Mouse (Mus musculus) midbrain, embryonic 15.5 days (tissue): ENCODE data around the gene Btbd10. TPM values are rescaled to one million over a fixed set of nuclear protein-coding genes. Genes with fewer than 3 reads are reported as not detected.

Source experiments
- ATAC-seq: fragments of 200-750 bp; cut with Nextera tagmentation; replicated peaks from 2 replicates; pipeline ENCODE4 v1.8.0; 2017; ENCODE audit warnings: moderate TSS enrichment
- H3K27ac ChIP-seq: fragments of 300-500 bp; sonication (generic); 2 replicates; pipeline ENCODE4 v1.5.1; 2015; ENCODE audit warnings: mild to moderate bottlenecking, inconsistent platforms
- H3K27me3 ChIP-seq: fragments of 300-500 bp; sonication (generic); replicated peaks from 2 replicates; pipeline ENCODE4 v1.6.1; 2015; ENCODE audit warnings: inconsistent platforms
- H3K36me3 ChIP-seq: fragments of 300-500 bp; sonication (generic); replicated peaks from 2 replicates; pipeline ENCODE4 v1.6.1; 2015; ENCODE audit warnings: inconsistent platforms
- H3K4me1 ChIP-seq: fragments of 300-500 bp; sonication (generic); 2 replicates; pipeline ENCODE4 v1.6.1; 2015; ENCODE audit warnings: inconsistent platforms
- H3K4me2 ChIP-seq: fragments of 300-500 bp; sonication (generic); 2 replicates; pipeline ENCODE4 v1.6.1; 2015; ENCODE audit warnings: inconsistent platforms, mild to moderate bottlenecking, moderate library complexity
- H3K4me3 ChIP-seq: fragments of 300-500 bp; sonication (generic); 2 replicates; pipeline ENCODE4 v1.5.1; 2015; ENCODE audit warnings: mild to moderate bottlenecking, inconsistent platforms
- H3K9ac ChIP-seq: fragments of 300-500 bp; sonication (generic); 2 replicates; pipeline ENCODE4 v1.6.1; 2015; ENCODE audit warnings: mild to moderate bottlenecking, inconsistent platforms
- H3K9me3 ChIP-seq: fragments of 300-500 bp; sonication (generic); 2 replicates; pipeline ENCODE4 v1.6.1; 2016; ENCODE audit warnings: inconsistent platforms
- WGBS: fragments of 180-500 bp; shearing (Covaris S2); methylation state at CpG from one replicate; pipeline ENCODE4 v1.1.7; 2015; ENCODE audit warnings: mixed read lengths; 5-methylcytosine and 5-hydroxymethylcytosine counted together
- polyA plus RNA-seq: library from polyadenylated mRNA; unstranded; fragments of >200 nt; fragmentation: Nextera tagmentation; extraction: Ambion mirVana; gene quantifications from 2 replicates; pipeline ENCODE4 v1.2.1, GENCODE M21; 2015

Btbd10 gene
- polyA plus RNA-seq, 1 experiment from 2014 or later = 76.6 TPM

GRCm38 (mm10) chr7:113289211-113289610, 80.0 kb downstream of the Btbd10 start:
- no peak overlapping the region for H3K4me2 ChIP-seq
- no peaks in the 10 kb centered on the region for H3K36me3 ChIP-seq
- H3K27me3 ChIP-seq = no peaks in the 10 kb centered on the region
- no peak overlapping the region for H3K9ac ChIP-seq
- no peak overlapping the region for H3K27ac ChIP-seq
- WGBS = 88% methylated on average over 1 of the region's 1 CpGs
- no peaks in the 10 kb centered on the region for H3K9me3 ChIP-seq
- H3K4me1 ChIP-seq = no peaks in the 10 kb centered on the region
- H3K4me3 ChIP-seq = no peak overlapping the region
- ATAC-seq = no peak

GRCm38 (mm10) chr7:113285405-113285804, 83.8 kb downstream of the Btbd10 start:
- WGBS = 92% methylated on average over 2 of the region's 2 CpGs
- ATAC-seq = no peak
- Histone ChIP-seq H3K27ac (no peak overlapping the region), H3K9ac (no peak overlapping the region), H3K4me3 (no peak overlapping the region), H3K9me3 (no peaks in the 10 kb centered on the region), H3K4me1 (no peaks in the 10 kb centered on the region), H3K27me3 (no peaks in the 10 kb centered on the region), H3K36me3 (0 out of 2 replicates have a peak, but pooled peaks cover 3% of the 10 kb centered on the region), H3K4me2 (no peak overlapping the region)

GRCm38 (mm10) chr7:113279246-113279645, 89.9 kb downstream of the Btbd10 start:
- Histone ChIP-seq H3K9ac (no peak overlapping the region), H3K4me1 (no peaks in the 10 kb centered on the region), H3K27me3 (no peaks in the 10 kb centered on the region), H3K9me3 (no peaks in the 10 kb centered on the region), H3K27ac (no peak overlapping the region), H3K36me3 (0 out of 2 replicates have a peak, but pooled peaks cover 3% of the 10 kb centered on the region), H3K4me2 (no peak overlapping the region), H3K4me3 (no peak overlapping the region)
- 75% methylated on average over 2 of the region's 2 CpGs for WGBS
- ATAC-seq = no peak

GRCm38 (mm10) chr7:113278493-113278892, 90.7 kb downstream of the Btbd10 start:
- ATAC-seq = no peak

GRCm38 (mm10) chr7:113277245-113277644, 91.9 kb downstream of the Btbd10 start:
- H3K9ac ChIP-seq = no peak overlapping the region
- no peak overlapping the region for H3K4me2 ChIP-seq
- no peaks in the 10 kb centered on the region for H3K27me3 ChIP-seq
- no peak for ATAC-seq
- H3K4me1 ChIP-seq = no peaks in the 10 kb centered on the region
- 82% methylated on average over 2 of the region's 2 CpGs for WGBS
- no peaks in the 10 kb centered on the region for H3K36me3 ChIP-seq
- H3K27ac ChIP-seq = no peak overlapping the region
- H3K9me3 ChIP-seq = no peaks in the 10 kb centered on the region
- H3K4me3 ChIP-seq = no peak overlapping the region

More at GRCm38 (mm10) chr7:113278493-113278892, 90.7 kb downstream of the Btbd10 start:
- Histone ChIP-seq H3K4me3 (no peak overlapping the region), H3K27me3 (no peaks in the 10 kb centered on the region), H3K27ac (no peak overlapping the region), H3K9me3 (no peaks in the 10 kb centered on the region), H3K4me2 (no peak overlapping the region), H3K4me1 (no peaks in the 10 kb centered on the region), H3K9ac (no peak overlapping the region), H3K36me3 (0 out of 2 replicates have a peak, but pooled peaks cover 1% of the 10 kb centered on the region)
- 90% methylated on average over 4 of the region's 4 CpGs for WGBS

- 75% methylated on average over 6 of the region's 6 CpGs for WGBS
- no peak for ATAC-seq
Measured at GRCm38 (mm10) chr7:113272338-113272997, 96.7 kb downstream of the Btbd10 start.

GRCm38 (mm10) chr7:113270991-113271390, 98.2 kb downstream of the Btbd10 start:
- Histone ChIP-seq H3K27ac (no peak overlapping the region), H3K9me3 (no peaks in the 10 kb centered on the region), H3K9ac (no peak overlapping the region), H3K27me3 (no peaks in the 10 kb centered on the region), H3K4me3 (no peak overlapping the region), H3K4me1 (peaks cover 5% of the 10 kb centered on the region; the same call in 1 of the 2 replicates), H3K36me3 (no peaks in the 10 kb centered on the region), H3K4me2 (no peak overlapping the region)
- ATAC-seq = no peak
- 68% methylated on average over 2 of the region's 2 CpGs for WGBS

More at GRCm38 (mm10) chr7:113272338-113272997, 96.7 kb downstream of the Btbd10 start:
- H3K27ac ChIP-seq = no peak overlapping the region
- H3K4me1 ChIP-seq = peaks cover 5% of the 10 kb centered on the region; the same call in 1 of the 2 replicates
- no peaks in the 10 kb centered on the region for H3K27me3 ChIP-seq
- no peak overlapping the region for H3K4me2 ChIP-seq
- no peak overlapping the region for H3K4me3 ChIP-seq
- no peaks in the 10 kb centered on the region for H3K36me3 ChIP-seq
- no peak overlapping the region for H3K9ac ChIP-seq
- no peaks in the 10 kb centered on the region for H3K9me3 ChIP-seq

- Histone ChIP-seq H3K4me3 (no peak overlapping the region), H3K9ac (no peak overlapping the region), H3K4me2 (no peak overlapping the region), H3K27me3 (no peaks in the 10 kb centered on the region), H3K27ac (no peak overlapping the region), H3K36me3 (no peaks in the 10 kb centered on the region), H3K4me1 (peaks cover 5% of the 10 kb centered on the region; the same call in 1 of the 2 replicates), H3K9me3 (no peaks in the 10 kb centered on the region)
- ATAC-seq = no peak
- WGBS = 77% methylated on average over 10 of the region's 10 CpGs
Measured at GRCm38 (mm10) chr7:113270551-113270950, 98.6 kb downstream of the Btbd10 start.

- ATAC-seq = no peak
Measured at GRCm38 (mm10) chr7:113269921-113270320, 99.3 kb downstream of the Btbd10 start.

GRCm38 (mm10) chr7:113269081-113269480, 100.1 kb downstream of the Btbd10 start:
- no peak for ATAC-seq
- Histone ChIP-seq H3K27me3 (no peaks in the 10 kb centered on the region), H3K27ac (no peak overlapping the region), H3K9me3 (no peaks in the 10 kb centered on the region), H3K4me1 (peaks cover 5% of the 10 kb centered on the region; the same call in 1 of the 2 replicates), H3K9ac (no peak overlapping the region), H3K4me3 (no peak overlapping the region), H3K4me2 (no peak overlapping the region), H3K36me3 (no peaks in the 10 kb centered on the region)

More at GRCm38 (mm10) chr7:113269921-113270320, 99.3 kb downstream of the Btbd10 start:
- Histone ChIP-seq H3K27ac (no peak overlapping the region), H3K36me3 (no peaks in the 10 kb centered on the region), H3K9me3 (no peaks in the 10 kb centered on the region), H3K9ac (no peak overlapping the region), H3K27me3 (no peaks in the 10 kb centered on the region), H3K4me1 (peaks cover 5% of the 10 kb centered on the region; the same call in 1 of the 2 replicates), H3K4me2 (no peak overlapping the region), H3K4me3 (no peak overlapping the region)
- 53% methylated on average over 3 of the region's 3 CpGs for WGBS

- no peak for ATAC-seq
- Histone ChIP-seq H3K36me3 (no peaks in the 10 kb centered on the region), H3K9me3 (no peaks in the 10 kb centered on the region), H3K4me1 (peaks cover 5% of the 10 kb centered on the region; the same call in 1 of the 2 replicates), H3K4me2 (no peak overlapping the region), H3K9ac (no peak overlapping the region), H3K27ac (no peak overlapping the region), H3K4me3 (no peak overlapping the region), H3K27me3 (no peaks in the 10 kb centered on the region)
- WGBS = 82% methylated on average over 9 of the region's 9 CpGs
Measured at GRCm38 (mm10) chr7:113268287-113268686, 100.9 kb downstream of the Btbd10 start.
